Mouse (Mus musculus) hindbrain, embryonic 13.5 days (tissue): ENCODE measurements around the gene Cped1. TPM values are rescaled to one million over a fixed set of nuclear protein-coding genes. Genes with fewer than 3 reads are reported as not detected.

Source experiments
- ATAC-seq: fragments of 200-750 bp; cut with Nextera tagmentation; 2 replicates; pipeline ENCODE4 v1.8.0; 2017; ENCODE audit warnings: moderate TSS enrichment; ENCODE audit not compliant: low FRiP score
- H3K27ac ChIP-seq: fragments of 300-500 bp; sonication (generic); 2 replicates; pipeline ENCODE4 v1.5.1; 2015; ENCODE audit warnings: inconsistent platforms, mild to moderate bottlenecking, moderate library complexity
- H3K27me3 ChIP-seq: fragments of 300-500 bp; sonication (generic); 2 replicates; pipeline ENCODE4 v1.6.1; 2015; ENCODE audit warnings: mild to moderate bottlenecking, inconsistent platforms
- H3K36me3 ChIP-seq: fragments of 300-500 bp; sonication (generic); 2 replicates; pipeline ENCODE4 v1.6.1; 2015; ENCODE audit warnings: mild to moderate bottlenecking, inconsistent platforms
- H3K4me1 ChIP-seq: fragments of 300-500 bp; sonication (generic); replicated peaks from 2 replicates; pipeline ENCODE4 v1.6.1; 2015; ENCODE audit warnings: inconsistent platforms
- H3K4me2 ChIP-seq: fragments of 300-500 bp; sonication (generic); 2 replicates; pipeline ENCODE4 v1.6.1; 2015; ENCODE audit warnings: inconsistent platforms, mild to moderate bottlenecking, moderate library complexity
- H3K4me3 ChIP-seq: fragments of 300-500 bp; sonication (generic); 2 replicates; pipeline ENCODE4 v1.5.1; 2015; ENCODE audit warnings: mild to moderate bottlenecking, inconsistent platforms
- H3K9ac ChIP-seq: fragments of 300-500 bp; sonication (generic); 2 replicates; pipeline ENCODE4 v1.6.1; 2015; ENCODE audit warnings: mild to moderate bottlenecking, inconsistent platforms
- H3K9me3 ChIP-seq: fragments of 300-500 bp; sonication (generic); 2 replicates; pipeline ENCODE4 v1.6.1; 2016; ENCODE audit warnings: inconsistent platforms
- WGBS: fragments of 180-500 bp; shearing (Covaris S2); methylation state at CpG from one replicate; pipeline ENCODE4 v1.1.7; 2015; 5-methylcytosine and 5-hydroxymethylcytosine counted together
- polyA plus RNA-seq: library from polyadenylated mRNA; unstranded; fragments of >200 nt; fragmentation: Nextera tagmentation; extraction: Ambion mirVana; gene quantifications from 2 replicates; pipeline ENCODE4 v1.2.1, GENCODE M21; 2015

Gene Cped1
- polyA plus RNA-seq, 1 experiment from 2014 or later, result 4.3 TPM

DNA sequence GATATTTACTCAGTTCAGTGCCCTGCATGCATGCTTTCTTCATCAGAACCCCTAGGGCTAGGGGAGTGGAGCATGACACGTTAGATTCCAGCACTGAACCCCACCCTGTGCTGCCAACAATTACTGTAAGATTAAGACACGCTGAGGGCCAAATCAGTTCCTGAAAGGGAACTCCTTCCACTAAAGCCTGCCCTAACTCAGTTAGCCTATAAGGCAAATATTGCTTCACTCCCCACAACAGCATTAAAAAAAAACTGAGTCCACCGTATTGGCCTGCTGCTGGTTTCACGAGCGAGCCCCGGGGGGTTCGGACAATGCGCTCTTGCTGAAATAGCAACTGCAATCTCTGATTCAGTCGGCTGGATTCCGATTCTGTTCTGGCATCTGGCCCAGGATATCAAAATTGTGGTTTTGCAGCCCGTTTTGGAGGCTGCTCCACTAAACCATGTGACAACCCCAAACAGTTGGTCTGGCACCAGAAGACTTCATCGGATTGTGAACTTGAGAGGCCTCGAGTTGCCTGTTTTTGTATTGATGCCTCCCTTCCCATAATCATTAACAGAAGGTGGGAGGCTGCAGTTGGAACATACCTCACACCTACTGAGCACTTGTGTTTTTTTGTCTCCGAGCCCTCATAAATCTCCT is 294.6 kb downstream of the Cped1 start:
- ATAC-seq, result no peak
- H3K9me3 ChIP-seq, result no peaks in the 10 kb centered on the region
- 0 out of 2 replicates have a peak, but pooled peaks cover 4% of the 10 kb centered on the region for H3K4me1 ChIP-seq
- H3K27ac ChIP-seq, result no peak overlapping the region
- H3K27me3 ChIP-seq, result no peaks in the 10 kb centered on the region
- WGBS, result 63% methylated on average over 14 of the region's 14 CpGs
- no peak overlapping the region for H3K4me2 ChIP-seq
- H3K36me3 ChIP-seq, result no peaks in the 10 kb centered on the region
- no peak overlapping the region for H3K4me3 ChIP-seq
- H3K9ac ChIP-seq, result no peak overlapping the region

DNA sequence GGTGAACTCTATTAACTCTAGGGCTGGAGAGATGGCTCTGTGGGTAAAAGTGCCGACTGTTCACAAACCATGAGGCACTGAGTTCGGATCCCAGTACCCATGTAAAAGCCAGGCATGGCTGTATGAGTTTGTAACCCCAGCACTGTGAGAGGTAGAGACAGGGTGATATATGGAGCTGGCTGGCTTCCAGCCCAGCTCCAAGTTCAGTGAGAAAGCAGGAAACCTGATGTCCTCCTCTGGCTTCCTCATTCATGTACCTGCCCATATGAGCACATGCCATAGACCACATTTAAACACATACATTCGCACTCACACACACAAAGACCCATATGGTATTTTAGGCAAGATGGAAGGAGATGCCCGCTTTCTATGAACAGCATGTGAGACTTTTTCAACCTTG is 296.7 kb downstream of the Cped1 start:
- no peak for ATAC-seq
- 94% methylated on average over 4 of the region's 4 CpGs for WGBS

DNA sequence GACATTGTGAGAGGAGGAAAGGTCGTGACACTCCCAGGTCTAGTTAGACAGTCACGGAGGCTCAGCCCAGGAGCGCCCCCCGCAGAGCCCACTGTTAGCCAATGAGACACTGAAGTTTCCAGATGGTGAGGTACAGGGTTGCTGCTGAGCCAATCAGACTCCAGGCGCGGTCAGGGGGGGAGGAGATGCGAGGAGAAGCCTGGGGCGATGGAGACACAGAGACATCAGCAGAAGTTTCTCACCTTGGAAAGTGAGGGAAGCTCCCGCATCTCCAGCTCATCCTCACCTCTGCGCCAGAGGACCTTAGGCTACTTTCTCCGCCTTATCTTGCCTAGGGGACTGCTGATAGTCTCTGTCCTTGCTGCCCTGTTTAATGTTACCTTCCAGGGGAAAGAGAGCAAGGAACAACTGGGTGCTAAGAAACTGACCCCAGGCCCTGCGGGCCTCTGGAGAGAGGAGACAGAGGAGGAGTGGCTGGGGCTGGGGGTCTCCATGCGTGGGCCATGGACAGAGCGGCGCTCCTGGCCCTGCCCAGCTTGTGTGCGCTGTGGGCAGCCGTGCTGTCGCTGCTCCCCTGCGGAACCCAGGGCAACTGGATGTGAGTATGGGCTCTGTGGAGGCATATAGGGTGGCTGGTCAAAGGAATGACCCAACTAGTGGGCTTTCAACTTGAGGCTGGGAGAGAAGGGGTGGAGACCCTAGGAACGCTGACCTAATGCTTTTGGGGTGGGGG is 302.5 kb downstream of the Cped1 start, which contains the start of gene Wnt16:
Wnt16 (plus strand) TSS at position 224 of the 733 bp plus-strand sequence.
- WGBS, result 2% methylated on average over 20 of the region's 20 CpGs
- Histone ChIP-seq H3K27me3 (peaks cover 60% of the 10 kb centered on the region), H3K4me1 (peaks cover 22% of the 10 kb centered on the region), H3K4me3 (peak within 1 kb of the TSS; percentile 44), H3K9me3 (no peaks in the 10 kb centered on the region), H3K27ac (no peak within 1 kb of the TSS), H3K4me2 (peak within 1 kb of the TSS; percentile 77), H3K9ac (peak within 1 kb of the TSS; percentile 60), H3K36me3 (no peaks in the 10 kb centered on the region)
- ATAC-seq, result peak; percentile 80

More for the DNA sequence above, 296.7 kb downstream of the Cped1 start:
- no peak overlapping the region for H3K27ac ChIP-seq
- H3K36me3 ChIP-seq, result no peaks in the 10 kb centered on the region
- no peaks in the 10 kb centered on the region for H3K9me3 ChIP-seq
- H3K4me2 ChIP-seq, result no peak overlapping the region
- H3K4me3 ChIP-seq, result no peak overlapping the region
- H3K4me1 ChIP-seq, result 0 out of 2 replicates have a peak, but pooled peaks cover 4% of the 10 kb centered on the region
- peaks cover 15% of the 10 kb centered on the region for H3K27me3 ChIP-seq
- H3K9ac ChIP-seq, result no peak overlapping the region

DNA sequence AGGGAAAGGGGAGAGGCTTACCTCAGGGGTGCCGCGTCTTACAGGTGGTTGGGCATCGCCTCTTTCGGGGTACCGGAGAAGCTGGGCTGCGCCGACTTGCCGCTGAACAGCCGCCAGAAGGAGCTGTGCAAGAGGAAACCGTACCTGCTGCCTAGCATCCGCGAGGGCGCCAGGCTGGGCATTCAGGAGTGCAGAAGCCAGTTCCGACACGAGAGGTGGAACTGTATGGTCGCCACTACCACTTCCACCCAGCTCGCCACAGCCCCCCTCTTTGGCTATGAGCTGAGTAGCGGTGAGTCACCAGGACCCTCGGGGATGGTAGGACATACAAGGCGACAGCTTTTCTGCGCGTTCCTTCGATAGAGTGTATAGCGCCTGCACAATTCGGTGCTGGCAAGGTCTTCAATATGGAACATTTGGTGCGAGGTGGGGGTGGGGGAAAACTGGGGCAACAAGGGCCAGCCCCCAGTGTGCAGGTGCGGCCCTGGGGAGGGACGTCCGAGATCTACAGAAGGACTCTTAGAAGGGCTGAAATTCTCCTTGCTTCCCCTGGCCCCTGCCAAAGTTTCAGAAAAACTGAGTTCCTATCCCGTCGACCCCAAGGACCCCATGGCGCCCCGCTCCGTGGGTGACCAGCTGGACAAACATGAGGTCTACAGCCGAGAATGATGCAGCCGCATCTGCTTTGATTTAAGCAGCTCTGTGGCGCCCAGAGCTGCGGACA is 303.2 kb downstream of the Cped1 start:
- WGBS, result under 1% methylated on average over 38 of the region's 38 CpGs
- peak overlapping the region; percentile 77 for H3K4me2 ChIP-seq
- ATAC-seq, result peak; percentile 86

DNA sequence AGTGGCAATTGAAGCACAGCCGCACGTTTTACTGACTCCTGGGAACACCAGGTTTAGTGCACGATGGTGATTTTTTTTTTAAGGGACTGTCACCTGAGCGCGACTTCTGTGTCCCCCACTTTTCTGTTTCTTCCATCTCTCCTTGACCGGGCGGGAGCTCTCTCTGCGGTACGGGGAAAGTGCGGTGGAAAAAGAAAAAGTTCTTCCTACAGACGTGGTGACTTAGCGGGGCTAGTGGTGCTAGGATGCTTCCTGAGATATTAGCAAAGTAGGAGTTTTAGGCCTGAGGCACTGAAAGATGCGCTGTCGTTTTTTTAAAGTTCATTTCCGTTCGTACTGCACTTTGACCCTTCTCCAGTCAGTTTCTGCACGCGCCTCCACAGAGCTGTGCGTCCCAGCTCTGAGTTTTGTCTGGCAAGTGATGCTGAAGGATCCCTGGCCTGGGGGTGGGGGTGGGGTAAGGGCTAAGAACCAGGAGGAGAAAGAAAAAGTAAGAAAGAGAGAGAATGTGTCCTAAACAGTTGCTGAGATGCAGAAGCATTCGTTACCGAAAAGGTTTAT is 303.8 kb downstream of the Cped1 start:
- H3K27me3 ChIP-seq, result peaks cover 70% of the 10 kb centered on the region
- 3% methylated on average over 21 of the region's 21 CpGs for WGBS

More for the DNA sequence above, 303.2 kb downstream of the Cped1 start:
- Histone ChIP-seq H3K9me3 (no peaks in the 10 kb centered on the region), H3K36me3 (no peaks in the 10 kb centered on the region), H3K9ac (peak overlapping the region; percentile 60), H3K4me1 (peaks cover 22% of the 10 kb centered on the region), H3K27ac (no peak overlapping the region), H3K4me3 (peak overlapping the region; percentile 44), H3K27me3 (peaks cover 67% of the 10 kb centered on the region)

DNA sequence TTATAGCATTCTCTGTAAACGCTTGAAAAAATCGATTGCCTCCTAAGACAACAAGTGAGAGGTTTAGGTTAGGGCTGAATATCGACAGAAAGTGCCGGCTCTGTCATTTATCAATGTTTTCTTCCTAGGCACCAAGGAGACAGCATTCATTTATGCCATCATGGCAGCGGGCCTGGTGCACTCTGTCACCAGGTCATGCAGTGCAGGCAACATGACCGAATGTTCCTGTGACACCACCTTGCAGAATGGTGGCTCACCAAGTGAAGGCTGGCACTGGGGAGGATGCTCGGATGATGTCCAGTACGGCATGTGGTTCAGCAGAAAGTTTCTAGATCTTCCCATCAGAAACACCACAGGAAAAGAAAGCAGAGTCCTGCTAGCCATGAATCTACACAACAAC is 305.1 kb downstream of the Cped1 start:
- no peaks in the 10 kb centered on the region for H3K9me3 ChIP-seq
- H3K9ac ChIP-seq, result no peak overlapping the region
- no peak for ATAC-seq
- H3K27ac ChIP-seq, result no peak overlapping the region
- no peaks in the 10 kb centered on the region for H3K36me3 ChIP-seq
- H3K4me3 ChIP-seq, result no peak overlapping the region
- H3K4me2 ChIP-seq, result no peak overlapping the region
- peaks cover 73% of the 10 kb centered on the region for H3K27me3 ChIP-seq
- peaks cover 22% of the 10 kb centered on the region for H3K4me1 ChIP-seq
- WGBS, result 64% methylated on average over 8 of the region's 8 CpGs

More for the DNA sequence above, 303.8 kb downstream of the Cped1 start:
- no peak for ATAC-seq
- Histone ChIP-seq H3K36me3 (no peaks in the 10 kb centered on the region), H3K9ac (peak overlapping the region; percentile 60; the same call in 1 of the 2 replicates), H3K4me3 (peak overlapping the region; percentile 44), H3K9me3 (no peaks in the 10 kb centered on the region), H3K27ac (no peak overlapping the region), H3K4me1 (peaks cover 22% of the 10 kb centered on the region), H3K4me2 (peak overlapping the region; percentile 77)

DNA sequence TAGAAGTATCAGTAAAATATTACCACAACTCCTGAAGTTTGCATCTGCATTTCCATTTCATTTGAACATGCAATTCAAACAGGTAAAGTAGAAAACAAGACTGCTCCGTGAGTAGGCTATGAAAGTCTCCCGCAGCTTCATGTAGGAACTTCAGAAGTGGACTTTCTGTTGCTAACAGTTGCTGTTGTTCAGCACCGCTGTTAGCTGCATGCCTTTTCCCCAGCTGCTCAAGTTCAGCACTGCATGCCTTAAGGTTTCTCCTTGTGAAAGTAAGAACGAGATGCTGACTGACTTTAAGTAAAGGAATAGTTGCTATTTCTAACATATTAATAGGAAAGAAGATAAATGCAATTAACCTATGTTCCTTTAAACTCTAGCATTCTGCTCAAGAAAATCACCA is 306.3 kb downstream of the Cped1 start:
- ATAC-seq, result no peak
- Histone ChIP-seq H3K9ac (no peak overlapping the region), H3K27ac (no peak overlapping the region), H3K36me3 (no peaks in the 10 kb centered on the region), H3K9me3 (no peaks in the 10 kb centered on the region), H3K4me2 (no peak overlapping the region), H3K4me3 (no peak overlapping the region), H3K4me1 (peaks cover 22% of the 10 kb centered on the region), H3K27me3 (peaks cover 70% of the 10 kb centered on the region)
- WGBS, result 46% methylated on average over 4 of the region's 4 CpGs

DNA sequence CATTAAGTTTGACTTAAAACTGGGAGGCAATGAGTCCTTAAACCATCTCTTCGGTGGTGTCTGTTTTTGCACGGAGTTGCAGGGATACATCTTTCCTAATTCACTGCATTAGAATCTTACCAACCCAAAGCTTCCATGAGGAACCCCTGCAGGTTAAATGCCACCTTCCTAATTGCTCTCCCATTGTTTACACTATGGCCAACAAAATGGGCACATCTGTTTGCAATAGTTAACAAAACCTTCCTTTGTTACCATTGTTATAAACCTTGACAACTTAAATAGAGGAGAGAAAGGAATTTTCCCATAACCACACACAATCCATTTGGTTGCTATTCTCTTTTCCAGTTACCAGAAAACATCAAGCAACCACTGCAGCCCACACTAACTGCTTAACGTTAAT is 308.2 kb downstream of the Cped1 start:
- H3K9ac ChIP-seq, result no peak overlapping the region
- H3K36me3 ChIP-seq, result no peaks in the 10 kb centered on the region
- H3K9me3 ChIP-seq, result no peaks in the 10 kb centered on the region
- 24% methylated on average over 3 of the region's 3 CpGs for WGBS
- no peak overlapping the region for H3K27ac ChIP-seq
- no peak overlapping the region for H3K4me3 ChIP-seq
- H3K4me2 ChIP-seq, result no peak overlapping the region
- H3K27me3 ChIP-seq, result peaks cover 52% of the 10 kb centered on the region
- no peak for ATAC-seq
- peaks cover 9% of the 10 kb centered on the region for H3K4me1 ChIP-seq

DNA sequence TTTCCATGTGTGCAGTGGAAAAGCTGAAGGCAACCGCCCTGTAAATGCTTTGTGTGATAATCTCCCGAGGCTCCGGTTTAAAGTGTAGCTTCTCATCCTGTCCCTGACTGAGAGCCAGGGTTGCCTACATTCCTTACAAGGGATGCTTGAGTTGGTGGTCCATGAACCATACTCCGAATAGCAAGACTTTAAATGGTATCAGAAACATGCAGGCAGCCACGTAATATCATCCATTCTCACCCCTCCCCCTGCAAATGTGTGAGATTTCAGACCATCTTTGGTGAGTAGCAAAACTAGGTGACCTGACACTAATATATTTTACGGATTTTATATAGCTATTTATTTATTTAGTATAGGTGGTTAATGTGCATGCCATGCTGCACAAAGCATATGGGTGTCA is 311.3 kb downstream of the Cped1 start:
- no peak for ATAC-seq
- H3K4me2 ChIP-seq, result no peak overlapping the region
- no peaks in the 10 kb centered on the region for H3K36me3 ChIP-seq
- no peaks in the 10 kb centered on the region; the same call in 1 of the 2 replicates for H3K4me1 ChIP-seq
- H3K9ac ChIP-seq, result no peak overlapping the region
- H3K9me3 ChIP-seq, result no peaks in the 10 kb centered on the region
- no peak overlapping the region for H3K27ac ChIP-seq
- H3K4me3 ChIP-seq, result no peak overlapping the region
- H3K27me3 ChIP-seq, result peaks cover 26% of the 10 kb centered on the region
- 82% methylated on average over 6 of the region's 6 CpGs for WGBS

DNA sequence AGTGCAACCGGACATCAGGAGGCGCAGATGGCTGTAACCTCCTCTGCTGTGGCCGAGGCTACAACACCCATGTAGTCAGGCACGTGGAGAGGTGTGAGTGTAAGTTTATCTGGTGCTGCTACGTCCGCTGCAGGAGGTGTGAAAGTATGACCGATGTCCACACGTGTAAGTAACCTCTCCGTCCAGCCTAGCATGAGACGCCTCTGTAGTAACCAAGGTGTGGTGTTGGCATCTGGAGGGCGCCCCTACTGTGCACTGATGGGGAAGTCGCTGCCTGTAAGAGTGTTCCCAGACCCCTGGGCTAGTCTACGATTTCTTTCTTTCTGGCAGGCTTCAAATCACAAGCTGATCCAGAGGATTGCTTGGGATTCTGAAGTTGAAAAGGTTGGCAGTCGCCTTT is 312.3 kb downstream of the Cped1 start:
- WGBS, result 65% methylated on average over 14 of the region's 14 CpGs
- Histone ChIP-seq H3K9me3 (no peaks in the 10 kb centered on the region), H3K27me3 (peaks cover 23% of the 10 kb centered on the region), H3K4me1 (no peaks in the 10 kb centered on the region; the same call in 1 of the 2 replicates), H3K36me3 (no peaks in the 10 kb centered on the region), H3K27ac (no peak overlapping the region), H3K4me3 (no peak overlapping the region), H3K9ac (no peak overlapping the region), H3K4me2 (no peak overlapping the region)
- no peak for ATAC-seq
